Mouse (Mus musculus) bone marrow, adult 2 months (tissue): ENCODE results near the gene Dusp18.

Experiments
- CTCF ChIP-seq: fragments of 200-500 bp; IDR thresholded peaks from 2 replicates; pipeline ENCODE4 v1.5.1; 2011; ENCODE audit warnings: low read length, control low read depth; ENCODE audit not compliant: control insufficient read depth, insufficient read depth
- POLR2A ChIP-seq: fragments of 200-500 bp; IDR thresholded peaks from 2 replicates; pipeline ENCODE4 v1.6.1; 2011; ENCODE audit warnings: low read depth, mild to moderate bottlenecking, control low read depth, low read length, borderline replicate concordance; ENCODE audit not compliant: control insufficient read depth

- TF ChIP-seq POLR2A (no peak), CTCF (no peak)
Measured at GRCm38 (mm10) chr11:3850746-3851277, 44.2 kb upstream of the Dusp18 start.
